Mouse (Mus musculus): ENCODE data around the gene Celf1.

DNA sequence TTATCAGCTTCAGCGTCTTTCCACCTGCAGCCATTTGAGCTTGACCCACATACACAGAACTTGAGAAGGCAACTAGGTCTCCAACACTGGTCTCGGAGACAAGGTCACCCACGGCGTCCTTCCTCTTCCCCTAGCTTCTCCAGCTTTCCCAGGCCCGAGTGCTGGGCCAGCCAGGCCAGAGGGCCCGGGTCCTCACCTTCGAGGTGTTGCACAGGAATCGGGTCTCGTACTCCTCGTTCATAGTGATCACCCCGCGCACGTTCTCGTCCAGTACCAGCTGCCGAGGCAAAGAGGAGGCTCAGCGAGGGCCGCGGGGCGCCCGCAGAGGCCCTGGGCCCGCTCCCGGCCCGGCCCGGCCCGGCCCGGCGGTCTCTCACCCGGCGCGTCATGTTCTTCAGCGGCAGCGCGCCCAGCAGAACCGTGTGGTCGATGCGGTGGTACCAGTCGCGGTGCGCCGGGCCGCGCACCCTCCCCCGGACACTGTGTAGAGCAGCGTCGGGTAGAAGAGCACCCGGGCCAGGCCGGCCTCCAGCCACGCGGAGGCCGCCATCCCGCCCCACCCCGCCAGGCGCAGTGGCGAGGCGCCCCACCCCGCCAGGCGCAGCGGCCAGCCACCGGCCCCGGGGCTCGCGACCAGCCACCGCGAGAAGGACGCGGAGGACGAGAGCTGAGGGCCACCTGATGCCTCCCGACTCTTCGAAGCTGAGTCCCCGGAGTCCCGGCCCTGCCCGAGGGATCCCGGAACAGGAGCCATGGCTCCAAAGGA, 22.8 kb upstream of the Celf1 start:
- TF ChIP-seq CTCF (IDR thresholded peaks at IDR 0.05; ENCODE audit: low read depth) (no peak), EP300 (IDR thresholded peaks at IDR 0.05; ENCODE audit: low read depth) (no peak)
